Mouse (Mus musculus) lung, adult 18-20 months (tissue): ENCODE results near the gene Col1a2.

Experiments
- DNase-seq, 2 experiments: peaks; one replicate each; pipeline ENCODE4 v3.0.0; 2022; ENCODE audit warnings: mixed read lengths in 2 of 2

The Col1a2 gene

DNA sequence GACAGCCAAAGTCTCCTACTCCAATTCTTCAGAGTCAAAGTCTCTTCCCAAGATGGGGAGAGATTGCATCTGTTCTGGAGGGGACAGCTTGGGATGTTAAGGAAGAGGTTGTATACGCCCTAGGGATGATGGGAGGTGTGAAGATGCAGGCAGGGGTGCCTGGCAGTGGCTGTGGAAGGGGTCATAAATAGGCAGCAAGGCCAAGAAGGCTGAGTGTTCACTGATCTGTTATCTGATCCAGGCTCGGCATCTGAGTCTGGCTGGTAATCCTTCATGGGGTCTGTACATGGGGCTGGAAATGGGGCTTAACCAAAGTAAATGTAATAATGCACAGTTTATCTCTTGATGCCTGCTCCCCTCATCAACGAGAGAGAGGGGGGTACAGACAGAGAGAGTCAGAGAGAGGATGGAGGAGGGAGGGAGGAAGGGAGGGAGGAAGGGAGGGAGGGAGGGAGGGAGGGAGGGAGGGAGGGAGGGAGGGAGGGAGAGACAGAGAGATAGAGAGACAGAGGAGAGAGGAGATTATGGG is at the start of gene Col1a2:
Col1a2 (plus strand) TSS at position 212 of the 529 bp plus-strand sequence.
- DNase-seq: no peak

GRCm38 (mm10) chr6:4455518-4455917 is 49.1 kb upstream of the Col1a2 start:
- no peak for DNase-seq

DNA sequence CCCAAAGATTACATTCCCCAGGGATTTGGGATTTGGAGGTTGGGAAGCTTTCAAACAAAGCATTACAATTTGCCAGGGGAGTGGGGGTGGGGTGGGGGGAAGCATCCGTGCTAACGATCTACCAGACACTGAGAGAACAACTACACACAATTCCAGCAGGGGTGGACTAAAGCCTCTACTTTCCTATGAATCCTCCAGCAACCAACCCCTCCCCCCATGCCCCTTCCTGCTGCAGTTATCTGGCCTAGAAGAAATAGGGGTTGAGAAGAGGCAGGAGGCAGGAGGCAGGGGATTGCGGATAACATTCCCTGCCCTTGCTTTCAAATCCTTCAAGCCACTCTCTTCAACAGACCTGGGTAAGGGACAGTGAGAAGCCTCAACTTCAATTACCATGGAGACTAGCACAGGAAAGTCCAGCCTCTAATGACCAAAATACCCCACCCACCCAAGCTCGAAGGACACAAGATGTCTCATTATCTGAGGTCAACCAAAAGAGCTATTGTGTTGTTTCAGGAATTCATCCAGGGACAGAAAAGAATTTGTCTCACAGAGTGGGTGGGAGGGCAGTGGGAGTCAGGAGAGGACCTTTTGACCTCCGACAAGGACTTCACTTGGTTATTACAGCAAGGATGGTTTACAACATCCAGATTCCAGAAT is 48.5 kb upstream of the Col1a2 start:
- DNase-seq: no peak

DNA sequence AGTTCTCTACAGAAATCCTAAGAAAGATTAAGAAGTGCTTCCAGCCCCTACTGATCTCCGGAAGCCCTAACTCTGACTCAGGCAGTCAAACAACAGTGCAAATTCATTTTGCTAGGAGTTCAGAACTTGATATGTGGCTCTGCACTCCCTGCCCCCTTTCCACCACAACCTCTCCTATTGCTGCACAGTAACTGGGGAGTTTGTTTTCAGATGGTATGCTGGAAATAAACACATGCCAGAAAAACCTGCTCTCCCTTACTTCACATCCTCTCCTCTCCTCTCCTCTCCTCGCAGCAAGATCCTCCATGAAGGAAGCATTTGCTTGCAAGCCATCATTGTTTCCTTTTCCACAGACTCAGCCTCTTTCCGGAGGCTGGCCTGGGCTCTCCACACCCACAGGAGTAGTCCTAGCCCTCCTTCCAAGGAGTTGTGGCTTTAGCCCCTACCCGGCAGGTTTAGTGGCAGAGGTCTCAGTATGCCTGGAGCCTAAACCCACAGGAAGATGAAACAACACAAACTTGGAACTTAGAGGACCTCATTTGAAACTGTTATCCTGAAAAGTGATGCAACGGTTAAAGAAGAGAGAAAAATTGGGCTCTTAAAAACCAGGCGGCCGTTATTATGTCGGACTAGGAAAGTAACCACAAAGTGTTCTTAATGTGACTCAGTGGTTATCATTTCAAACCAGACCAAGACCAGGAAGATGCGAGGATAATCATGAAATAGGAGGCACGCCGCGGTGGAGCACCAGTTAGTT is 47.7 kb upstream of the Col1a2 start:
- DNase-seq: no peak

DNA sequence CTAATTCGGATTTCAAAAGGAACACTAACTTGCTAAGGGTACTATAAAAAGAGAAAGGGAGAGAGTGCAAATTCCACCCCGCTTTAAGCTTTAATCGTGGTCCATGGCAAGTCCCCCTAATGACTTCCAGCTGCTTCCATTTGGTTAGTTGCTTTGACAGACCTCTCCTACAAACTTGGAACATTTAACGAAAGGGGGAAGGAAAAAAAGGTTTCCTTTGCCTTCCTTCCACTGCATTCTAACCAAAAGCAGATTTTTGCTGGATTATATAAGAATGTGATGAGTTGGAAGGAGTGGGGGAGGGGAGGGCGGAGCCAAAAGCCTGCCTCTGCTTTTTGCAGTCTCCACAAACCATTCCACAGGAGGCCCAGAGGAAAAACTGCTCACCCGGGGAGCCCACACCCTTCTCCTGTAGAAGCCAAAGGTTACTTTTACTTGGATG is 47.0 kb upstream of the Col1a2 start:
- DNase-seq: peak; percentile 27 to 36

- no peak for DNase-seq
Observed at GRCm38 (mm10) chr6:4465320-4465719, 39.3 kb upstream of the Col1a2 start.

DNA sequence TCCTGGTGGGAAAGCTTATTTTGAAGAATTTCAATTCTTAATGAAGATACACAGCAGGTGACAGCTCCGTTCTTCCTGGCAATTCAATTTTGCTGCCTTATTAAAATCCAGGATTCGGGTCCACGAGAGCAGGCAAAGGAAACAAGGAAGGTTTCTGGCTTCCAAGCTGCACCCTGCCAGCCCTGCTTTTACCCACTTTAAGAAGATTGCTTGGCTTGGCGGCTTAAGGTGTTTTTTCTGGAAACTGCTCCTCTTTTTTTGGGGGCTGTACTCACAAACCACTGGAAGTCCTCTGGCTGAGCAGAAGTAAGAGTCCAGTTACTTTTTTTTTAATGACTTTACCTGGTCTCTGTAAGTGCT is 21.1 kb upstream of the Col1a2 start:
- no peak for DNase-seq

DNA sequence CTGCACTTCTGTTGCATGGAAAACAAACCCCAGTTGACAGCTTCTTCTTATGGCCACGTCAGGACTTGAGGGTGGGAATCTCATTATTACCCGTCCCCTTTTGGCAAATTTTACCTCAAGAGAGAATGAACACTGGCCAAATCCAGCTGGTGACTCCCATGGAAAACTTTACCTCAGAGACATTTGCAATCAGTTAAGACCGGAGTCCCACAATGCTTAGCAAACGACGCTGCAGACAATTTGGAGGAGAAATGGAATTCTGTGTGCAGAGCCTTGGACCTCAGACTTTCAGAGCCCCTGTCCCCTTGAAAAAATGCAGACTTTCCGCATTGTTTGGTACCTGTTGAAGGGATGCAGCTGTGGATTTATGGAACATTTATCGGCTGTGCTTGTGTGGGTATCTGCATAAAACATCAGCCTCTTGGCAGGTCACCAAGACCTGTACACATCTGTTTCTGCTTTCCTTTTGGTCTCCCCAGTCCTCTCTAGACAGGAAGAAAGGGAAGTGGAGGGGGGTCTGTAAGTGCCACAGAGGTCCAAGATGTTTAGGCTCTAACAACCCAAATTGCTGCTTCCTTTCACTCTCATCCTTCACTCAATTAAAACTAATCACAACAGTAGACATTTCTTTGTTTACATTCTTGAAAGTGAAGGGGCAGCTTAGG is 20.5 kb upstream of the Col1a2 start:
- DNase-seq: no peak

DNA sequence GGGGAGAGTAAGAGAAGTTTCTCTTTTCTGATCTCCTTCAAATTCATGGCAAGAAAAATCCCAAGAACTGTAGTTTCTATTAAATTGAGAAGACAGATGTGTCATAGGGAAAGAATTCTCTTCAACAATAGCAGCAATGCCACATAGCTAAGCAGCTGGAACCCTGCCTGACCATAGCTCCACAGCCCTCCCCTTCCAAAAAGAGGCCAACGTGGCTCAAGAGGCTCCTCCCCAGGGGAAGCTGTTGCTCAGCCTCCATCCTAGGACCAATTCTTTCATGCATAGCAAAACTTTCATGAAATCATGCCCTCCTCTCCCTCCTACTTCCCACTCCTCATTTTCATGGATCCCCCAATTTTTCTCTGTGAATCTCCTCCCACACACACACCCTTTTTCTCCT is 16.3 kb upstream of the Col1a2 start:
- peak; percentile 49 to 58 for DNase-seq

- no peak for DNase-seq
Observed at GRCm38 (mm10) chr6:4488966-4489365, 15.6 kb upstream of the Col1a2 start.

- peak; percentile 54 to 63 for DNase-seq
Observed at GRCm38 (mm10) chr6:4489366-4490245, 15.0 kb upstream of the Col1a2 start.

DNA sequence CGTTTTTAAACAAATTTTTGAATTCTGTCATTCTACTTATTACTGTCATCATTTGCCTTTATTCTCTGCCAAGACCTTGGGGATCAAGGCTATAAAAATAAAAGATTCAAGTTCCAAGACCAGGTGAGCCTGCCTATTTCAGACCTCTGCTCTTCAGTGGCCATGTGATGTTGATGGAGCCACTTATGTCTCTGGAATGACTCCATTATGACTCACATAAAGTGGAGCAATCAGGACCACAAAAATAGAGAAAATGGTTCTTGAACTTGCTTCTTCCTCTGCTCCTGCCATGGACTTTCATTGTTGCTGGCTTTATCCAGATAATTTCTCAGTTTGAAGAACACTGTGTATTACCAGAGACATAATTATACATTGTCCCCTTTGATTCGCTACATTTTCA is 10.9 kb upstream of the Col1a2 start:
- DNase-seq: no peak

- no peak for DNase-seq
Observed at GRCm38 (mm10) chr6:4496428-4496827, 8.2 kb upstream of the Col1a2 start.

DNA sequence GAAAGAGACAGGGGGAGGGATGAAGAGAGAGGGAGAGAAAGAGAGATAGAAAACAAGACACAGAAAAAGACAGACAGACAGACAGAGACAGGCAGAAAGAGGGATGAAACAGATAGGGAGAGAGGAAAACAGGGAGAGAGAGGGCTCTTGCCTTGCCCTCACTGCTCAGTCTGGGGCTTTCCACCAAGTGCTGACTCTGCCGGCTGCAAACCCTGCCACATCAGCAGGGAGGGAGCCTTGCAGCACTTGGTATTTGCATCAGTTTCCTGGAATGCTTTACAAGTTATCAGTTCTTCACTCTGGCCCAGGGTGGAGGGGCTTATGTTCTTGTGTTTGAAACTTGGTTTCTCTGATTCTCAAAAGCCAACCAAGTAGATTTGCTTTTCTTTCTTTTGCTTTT is 1.5 kb upstream of the Col1a2 start:
- no peak for DNase-seq

DNA sequence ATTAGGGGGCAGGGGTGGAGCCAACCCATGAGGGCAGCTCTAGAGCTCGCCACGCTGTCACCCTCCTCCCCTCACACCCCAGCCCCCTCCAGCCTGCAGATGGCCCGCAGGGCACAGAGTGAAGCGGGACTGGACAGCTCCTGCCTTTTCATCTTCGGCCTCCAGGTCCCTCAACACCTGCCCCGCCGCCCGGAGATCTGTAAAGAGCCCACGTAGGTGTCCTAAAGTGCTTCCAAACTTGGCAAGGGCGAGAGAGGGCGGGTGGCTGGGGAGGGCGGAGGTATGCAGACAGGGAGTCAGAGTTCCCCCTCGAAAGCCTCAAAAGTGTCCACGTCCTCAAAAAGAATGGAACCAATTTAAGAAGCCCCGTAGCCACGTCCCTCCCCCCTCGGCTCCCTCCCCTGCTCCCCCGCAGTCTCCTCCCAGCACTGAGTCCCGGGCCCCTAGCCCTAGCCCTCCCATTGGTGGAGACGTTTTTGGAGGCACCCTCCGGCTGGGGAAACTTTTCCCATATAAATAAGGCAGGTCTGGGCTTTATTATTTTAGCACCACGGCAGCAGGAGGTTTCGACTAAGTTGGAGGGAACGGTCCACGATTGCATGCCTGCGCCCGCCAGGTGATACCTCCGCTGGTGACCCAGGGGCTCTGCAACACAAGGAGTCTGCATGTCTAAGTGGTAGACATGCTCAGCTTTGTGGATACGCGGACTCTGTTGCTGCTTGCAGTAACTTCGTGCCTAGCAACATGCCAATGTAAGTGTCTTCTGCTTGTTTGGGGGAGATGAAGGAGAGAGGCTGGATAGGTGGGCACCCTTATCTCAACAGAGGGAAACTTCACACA is 764 bp downstream of the Col1a2 start:
- DNase-seq: peak; percentile 44 to 52

DNA sequence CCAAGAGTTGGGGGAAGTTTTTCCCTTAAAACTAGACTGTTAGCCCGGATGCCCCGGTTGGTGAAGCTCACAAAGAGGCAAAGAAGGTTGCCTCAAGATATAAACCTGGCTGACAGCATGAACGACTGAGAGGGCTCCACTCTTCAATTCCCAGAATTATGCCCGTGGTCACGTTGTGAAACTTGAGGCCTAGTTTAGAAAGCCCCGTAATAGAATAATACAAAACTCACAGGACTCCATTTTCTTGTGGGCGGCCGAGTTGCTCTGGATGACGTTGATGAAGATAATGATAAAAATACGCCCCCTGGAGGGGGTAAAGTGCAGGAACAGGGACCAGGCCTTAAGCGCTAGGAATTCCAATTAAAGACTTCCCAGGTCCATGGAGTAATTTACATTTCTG is 1.5 kb downstream of the Col1a2 start:
- DNase-seq: peak in 1 of 2 experiments; percentile 27

GRCm38 (mm10) chr6:4506791-4507190 is 2.2 kb downstream of the Col1a2 start:
- no peak for DNase-seq

- DNase-seq: no peak
Observed at GRCm38 (mm10) chr6:4507323-4507722, 2.7 kb downstream of the Col1a2 start.

GRCm38 (mm10) chr6:4508279-4508678 is 3.7 kb downstream of the Col1a2 start:
- no peak for DNase-seq

DNA sequence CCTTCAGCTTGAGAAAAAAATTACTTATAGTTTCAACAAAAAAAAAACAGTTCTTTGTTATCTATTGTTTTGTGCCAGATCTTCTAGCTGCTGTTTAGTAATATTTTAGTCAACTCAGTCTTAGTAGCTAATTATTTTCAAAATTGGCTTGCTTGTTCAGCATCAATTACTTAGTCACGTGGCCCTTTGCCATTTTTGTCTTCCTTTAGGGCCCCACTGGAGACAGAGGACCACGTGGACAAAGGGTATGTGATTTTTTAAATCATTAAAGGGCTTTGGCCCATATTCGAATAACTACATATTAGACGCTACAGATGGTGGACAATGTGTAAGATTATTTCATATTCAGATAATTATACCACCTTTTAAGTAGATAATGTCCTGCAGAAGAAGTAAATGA is 4.8 kb downstream of the Col1a2 start:
- no peak for DNase-seq

DNA sequence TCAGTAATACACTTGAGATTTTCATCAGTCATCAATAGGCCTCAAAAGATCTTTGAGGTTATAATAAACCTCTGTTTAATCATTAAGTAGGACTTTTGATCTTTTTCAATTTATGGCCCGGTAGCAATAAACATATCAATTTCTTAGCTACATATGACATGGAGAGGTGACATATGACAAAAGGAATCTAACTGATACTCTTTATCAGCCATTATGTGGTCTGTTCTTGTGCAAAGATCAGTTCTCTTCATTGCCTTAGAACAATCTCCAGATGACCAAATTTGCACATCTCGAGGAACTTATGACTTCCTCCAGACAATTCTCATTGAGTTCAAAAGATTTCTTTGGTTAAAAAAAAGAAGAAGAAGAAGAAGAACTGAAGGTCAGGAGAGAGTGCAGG is 10.1 kb downstream of the Col1a2 start:
- no peak for DNase-seq

DNA sequence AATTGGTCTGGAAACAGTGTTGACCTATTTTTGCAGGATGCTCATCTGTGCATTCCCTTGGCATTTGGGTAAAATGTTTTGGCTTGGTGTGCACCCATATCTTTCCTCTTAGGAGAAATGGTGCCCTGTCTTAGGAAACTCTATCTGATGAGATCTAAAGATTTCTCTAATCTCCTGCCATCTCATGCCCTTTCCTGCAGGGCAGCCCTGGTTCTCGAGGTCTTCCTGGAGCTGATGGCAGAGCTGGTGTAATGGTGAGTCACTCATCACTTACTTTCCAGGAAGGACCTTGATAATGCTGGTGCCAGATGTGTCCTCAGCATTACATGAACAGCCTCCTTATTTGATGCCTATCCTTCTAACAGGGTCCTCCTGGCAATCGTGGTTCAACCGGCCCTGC is 16.4 kb downstream of the Col1a2 start:
- no peak for DNase-seq
